17 mouse cellular contexts compared by ENCODE assay signal in the genomic region with DNA sequence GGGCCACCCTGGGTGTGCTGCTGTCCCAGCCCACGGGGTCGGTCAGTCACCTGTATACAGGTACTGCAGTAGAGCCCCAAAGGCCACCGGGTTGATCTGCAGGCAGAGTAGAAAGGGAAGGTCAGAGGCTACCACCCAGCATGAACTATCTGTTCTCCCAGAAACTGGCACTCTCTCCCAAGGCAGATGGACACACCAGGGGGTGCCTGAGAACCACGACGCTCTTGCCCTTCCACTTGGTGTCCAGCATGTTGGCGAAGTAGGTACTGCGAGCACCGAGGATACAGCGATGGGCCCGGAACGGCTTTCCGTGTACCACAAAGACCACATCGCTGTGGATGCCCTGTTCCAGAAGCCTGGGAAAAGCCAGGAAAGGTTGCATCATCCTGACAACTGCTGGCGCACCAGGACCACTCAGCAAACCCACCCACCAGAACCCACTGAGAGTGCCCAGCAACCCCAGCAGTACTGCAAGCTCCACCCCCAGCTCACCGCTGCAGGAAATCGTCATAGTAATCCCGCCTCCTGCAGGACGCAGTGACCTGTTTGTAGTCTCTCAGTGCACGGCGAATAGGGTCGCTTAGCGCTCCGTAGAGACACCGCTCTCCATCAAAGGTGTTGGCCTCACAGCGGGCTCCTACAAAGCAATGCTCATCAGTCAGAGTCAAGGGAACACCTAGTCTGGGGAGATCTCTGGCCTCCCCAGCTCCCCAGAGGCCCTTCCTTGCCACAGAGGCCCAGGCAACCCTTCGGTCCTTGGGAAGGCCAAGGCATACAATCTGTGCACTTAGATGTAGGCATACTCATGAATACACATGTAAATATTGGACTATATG. TPM values are rescaled to one million over a fixed set of nuclear protein-coding genes. Genes with fewer than 3 reads are reported as not detected.
DNase-seq lines count a peak whose midpoint lies in the region; ATAC-seq and TF ChIP-seq lines count a peak whose summit lies in the region.
"Had no signal": no experiment of that assay in that cellular context is flagged by ENCODE, and none has a peak within 500 bp of the region (broad histone marks: within the 10 kb centered on the region; RNA-seq: fewer than 3 reads in every experiment).

No protein-coding gene starts in this region.

- H3K4me3 ChIP-seq in erythroblast, embryonic 14.5 days (replicated peaks): peak overlapping the region; percentile 87
- H3K4me3 ChIP-seq in megakaryocyte, embryonic 14.5 days (replicated peaks): peak overlapping the region; percentile 99
- no peak overlapping the region for H3K4me3 ChIP-seq in liver, postnatal 0 days (ENCODE audit: low read depth, low read length)
- H3K4me3 ChIP-seq in kidney, embryonic 14.5 days (ENCODE audit: low read length): no peak overlapping the region
- H3K4me3 ChIP-seq: hindbrain, embryonic 12.5 days; intestine, embryonic 15.5 days; layer of hippocampus, adult 2 months had no signal

- peaks cover 92% of the 10 kb centered on the region for H3K4me1 ChIP-seq in erythroblast, embryonic 14.5 days (ENCODE audit: control insufficient read depth)
- peaks cover 88% of the 10 kb centered on the region for H3K4me1 ChIP-seq in megakaryocyte, embryonic 14.5 days
- peaks cover 40% of the 10 kb centered on the region for H3K4me1 ChIP-seq in liver, postnatal 0 days (ENCODE audit: insufficient read depth)
- H3K4me1 ChIP-seq in kidney, embryonic 14.5 days (ENCODE audit: control insufficient read depth, insufficient read depth, low read length): peaks cover 13% of the 10 kb centered on the region

- peaks cover 4% of the 10 kb centered on the region; the same call in 1 of the 2 replicates for H3K27me3 ChIP-seq in erythroblast, embryonic 14.5 days (ENCODE audit: control insufficient read depth)
- H3K27me3 ChIP-seq in megakaryocyte, embryonic 14.5 days (replicated peaks): no peaks in the 10 kb centered on the region
- H3K27me3 ChIP-seq in liver, postnatal 0 days (ENCODE audit: insufficient read depth, low read length): no peaks in the 10 kb centered on the region
- H3K27me3 ChIP-seq in kidney, embryonic 14.5 days (ENCODE audit: control insufficient read depth, insufficient read depth, low read length): no peaks in the 10 kb centered on the region
- H3K27me3 ChIP-seq: hindbrain, embryonic 12.5 days; intestine, embryonic 15.5 days had no signal

- no peaks in the 10 kb centered on the region for H3K9me3 ChIP-seq in erythroblast, embryonic 14.5 days (ENCODE audit: control insufficient read depth, low read length)
- H3K9me3 ChIP-seq in megakaryocyte, embryonic 14.5 days: no peaks in the 10 kb centered on the region
- H3K9me3 ChIP-seq in liver, postnatal 0 days (ENCODE audit: low read length): no peaks in the 10 kb centered on the region
- no peaks in the 10 kb centered on the region for H3K9me3 ChIP-seq in kidney, embryonic 14.5 days (ENCODE audit: control insufficient read depth, low read length)
- H3K9me3 ChIP-seq: hindbrain, embryonic 12.5 days; intestine, embryonic 15.5 days had no signal

- no peak overlapping the region for H3K9ac ChIP-seq in liver, postnatal 0 days (replicated peaks)
- no peak overlapping the region for H3K9ac ChIP-seq in kidney, embryonic 14.5 days (ENCODE audit: low read depth, low read length)
- H3K9ac ChIP-seq: hindbrain, embryonic 12.5 days; intestine, embryonic 15.5 days; lung, embryonic 14.5 days had no signal

- no peak for ATAC-seq in erythroblast, adult 5-6 weeks (replicated peaks; ENCODE audit: low FRiP score, poor library complexity, severe bottlenecking)
- no peak for ATAC-seq in megakaryocyte, adult 5-6 weeks (ENCODE audit: poor library complexity, severe bottlenecking)
- ATAC-seq in liver, postnatal 0 days: no peak
- no peak for ATAC-seq in kidney, embryonic 14.5 days (ENCODE audit: low FRiP score, low TSS enrichment)
- ATAC-seq: forebrain, embryonic 16.5 days; intestine, embryonic 15.5 days; midbrain, embryonic 16.5 days had no signal

- no peak for TF ChIP-seq CTCF in liver, postnatal 0 days (IDR thresholded peaks at IDR 0.05; ENCODE audit: low read depth)

- peaks cover 65% of the 10 kb centered on the region for H3K36me3 ChIP-seq in erythroblast, embryonic 14.5 days (ENCODE audit: control insufficient read depth)
- peaks cover 66% of the 10 kb centered on the region for H3K36me3 ChIP-seq in megakaryocyte, embryonic 14.5 days (replicated peaks; ENCODE audit: low read length)
- peaks cover 40% of the 10 kb centered on the region for H3K36me3 ChIP-seq in liver, postnatal 0 days (replicated peaks; ENCODE audit: insufficient read depth, low read length)
- H3K36me3 ChIP-seq in kidney, embryonic 14.5 days (ENCODE audit: control insufficient read depth, insufficient read depth, low read length): peaks cover 35% of the 10 kb centered on the region

- peak; percentile 75 for DNase-seq in cerebellum, adult 9-10 months
- DNase-seq in liver, postnatal 0 days: no peak
- no peak for DNase-seq in right cerebral cortex, adult 18-20 months
- DNase-seq: heart, postnatal 10 days; kidney, postnatal 10 days; lung, embryonic 14.5 days; thymus, adult 18-20 months had no signal

- TF ChIP-seq EP300 in liver, postnatal 0 days (IDR thresholded peaks at IDR 0.05; ENCODE audit: low read depth): no peak

- WGBS in liver, postnatal 0 days (ENCODE audit: insufficient replicate concordance): 89% methylated on average over 26 of the region's 26 CpGs
- 86% methylated on average over 26 of the region's 26 CpGs for WGBS in kidney, embryonic 14.5 days

- H3K4me2 ChIP-seq in liver, postnatal 0 days (ENCODE audit: low read depth, low read length): peak overlapping the region; percentile 99; the same call in 1 of the 2 replicates
- no peak overlapping the region for H3K4me2 ChIP-seq in kidney, embryonic 14.5 days (replicated peaks; ENCODE audit: low read depth, low read length)
- H3K4me2 ChIP-seq: intestine, embryonic 15.5 days had no signal

- H3K27ac ChIP-seq in liver, postnatal 0 days (ENCODE audit: low read depth): no peak overlapping the region
- H3K27ac ChIP-seq in kidney, embryonic 14.5 days (ENCODE audit: low read depth, low read length): no peak overlapping the region
- H3K27ac ChIP-seq: hindbrain, embryonic 12.5 days; intestine, embryonic 15.5 days; layer of hippocampus, adult 2 months had no signal

RNA-seq across cellular contexts. Expression of gene Abtb1, which starts 2.4 kb away (rescaled TPM):
- 21.3 and 21.4 TPM in 2 replicates for polyA plus RNA-seq in erythroblast, embryonic 14.5 days (2012)
- total RNA-seq in erythroblast, adult 5-6 weeks (2015; ENCODE audit: low replicate concordance): 78.6 and 90.1 TPM in 2 replicates
- total RNA-seq in erythroblast, adult 5-6 weeks (2017; ENCODE audit: low replicate concordance): 218 and 344 TPM in 2 replicates
- polyA plus RNA-seq in megakaryocyte, embryonic 14.5 days (2012; ENCODE audit: insufficient read depth, low replicate concordance): 33.5 and 113 TPM in 2 replicates
- total RNA-seq in megakaryocyte, adult 5-6 weeks (2015): 22.8 TPM in 2 replicates
- total RNA-seq in megakaryocyte, adult 5-6 weeks (2017): 104 TPM in 2 replicates
- 36.2 and 39.1 TPM in 2 replicates for polyA plus RNA-seq in liver, postnatal 0 days (2015; fragmentation: Nextera tagmentation; extraction: Ambion mirVana)
- polyA plus RNA-seq in kidney, embryonic 14.5 days (2014; fragmentation: Nextera tagmentation; extraction: Ambion mirVana): 24.8 and 27.1 TPM in 2 replicates

RNA-seq across cellular contexts. Expression of gene Podxl2, which starts 35.5 kb away (rescaled TPM):
- 0.18 and 0.28 TPM in 2 replicates for polyA plus RNA-seq in erythroblast, embryonic 14.5 days (2012)
- total RNA-seq in erythroblast, adult 5-6 weeks (2015; ENCODE audit: low replicate concordance): not detected in 2 replicates
- not detected in 2 replicates for total RNA-seq in erythroblast, adult 5-6 weeks (2017; ENCODE audit: low replicate concordance)
- polyA plus RNA-seq in megakaryocyte, embryonic 14.5 days (2012; ENCODE audit: insufficient read depth, low replicate concordance): 1.2 and 3.2 TPM in 2 replicates
- total RNA-seq in megakaryocyte, adult 5-6 weeks (2015): not detected in 2 replicates
- 0.16 and 0.40 TPM in 2 replicates for total RNA-seq in megakaryocyte, adult 5-6 weeks (2017)
- 1.1 and 1.3 TPM in 2 replicates for polyA plus RNA-seq in liver, postnatal 0 days (2015; fragmentation: Nextera tagmentation; extraction: Ambion mirVana)
- polyA plus RNA-seq in kidney, embryonic 14.5 days (2014; fragmentation: Nextera tagmentation; extraction: Ambion mirVana): 43.6 and 52.8 TPM in 2 replicates

RNA-seq across cellular contexts. Expression of gene Mcm2, which starts 59.2 kb away (rescaled TPM):
- polyA plus RNA-seq in erythroblast, embryonic 14.5 days (2012): 101 and 128 TPM in 2 replicates
- total RNA-seq in erythroblast, adult 5-6 weeks (2015; ENCODE audit: low replicate concordance): 30.6 and 34.7 TPM in 2 replicates
- 78.5 and 87.8 TPM in 2 replicates for total RNA-seq in erythroblast, adult 5-6 weeks (2017; ENCODE audit: low replicate concordance)
- 133 and 188 TPM in 2 replicates for polyA plus RNA-seq in megakaryocyte, embryonic 14.5 days (2012; ENCODE audit: insufficient read depth, low replicate concordance)
- total RNA-seq in megakaryocyte, adult 5-6 weeks (2015): 45.4 and 47.7 TPM in 2 replicates
- total RNA-seq in megakaryocyte, adult 5-6 weeks (2017): 77.2 TPM in 2 replicates
- 42.1 and 53.6 TPM in 2 replicates for polyA plus RNA-seq in liver, postnatal 0 days (2015; fragmentation: Nextera tagmentation; extraction: Ambion mirVana)
- 115 and 166 TPM in 2 replicates for polyA plus RNA-seq in kidney, embryonic 14.5 days (2014; fragmentation: Nextera tagmentation; extraction: Ambion mirVana)

Comparison
In these comparisons a context has a peak if more than half of its experiments do, and no peak if none do; other contexts are left out.
1. H3K4me3 ChIP-seq: peak in erythroblast, embryonic 14.5 days (single experiment) and megakaryocyte, embryonic 14.5 days (single experiment); none in liver, postnatal 0 days (single experiment) and kidney, embryonic 14.5 days (single experiment).
2. RNA of gene Podxl2, which starts 35.5 kb away (polyA plus RNA-seq): 43.6 to 52.8 TPM in kidney, embryonic 14.5 days; 1.2 to 3.2 TPM in megakaryocyte, embryonic 14.5 days, 1.1 to 1.3 TPM in liver, postnatal 0 days and 0.18 to 0.28 TPM in erythroblast, embryonic 14.5 days; every median in the first group is over 10 times any median in the second.